Comparison of ENCODE assay signal across 10 mouse cellular contexts in genomic region chr10:96188168-96188567, GRCm38 (mm10). TPM values are rescaled to one million over a fixed set of nuclear protein-coding genes. Genes with fewer than 3 reads are reported as not detected.
A peak's percentile ranks its signal among the peaks of the same experiment; 100 is the strongest.
DNase-seq lines count a peak whose midpoint lies in the region; ATAC-seq and TF ChIP-seq lines count a peak whose summit lies in the region.
"Had no signal": no experiment of that assay in that cellular context is flagged by ENCODE, and none has a peak within 500 bp of the region (broad histone marks: within the 10 kb centered on the region; RNA-seq: fewer than 3 reads in every experiment).

No protein-coding gene starts in this region.

- H3K9me3 ChIP-seq in hindbrain, embryonic 16.5 days (ENCODE audit: control insufficient read depth, low read length): 0 out of 2 replicates have a peak, but pooled peaks cover 2% of the 10 kb centered on the region
- H3K9me3 ChIP-seq in hindbrain, embryonic 13.5 days: no peaks in the 10 kb centered on the region
- no peaks in the 10 kb centered on the region for H3K9me3 ChIP-seq in heart, embryonic 11.5 days (replicated peaks; ENCODE audit: control insufficient read depth, low read length)

- H3K36me3 ChIP-seq in hindbrain, embryonic 16.5 days (ENCODE audit: control insufficient read depth, insufficient read depth, low read length): no peaks in the 10 kb centered on the region
- no peaks in the 10 kb centered on the region for H3K36me3 ChIP-seq in hindbrain, embryonic 13.5 days
- H3K36me3 ChIP-seq in heart, embryonic 11.5 days (ENCODE audit: control insufficient read depth, insufficient read depth, low read length): no peaks in the 10 kb centered on the region
- H3K36me3 ChIP-seq in myocyte (ENCODE audit: control insufficient read depth, insufficient read depth): no peaks in the 10 kb centered on the region

- H3K9ac ChIP-seq in hindbrain, embryonic 16.5 days (ENCODE audit: low read depth, low read length): no peak overlapping the region
- no peak overlapping the region for H3K9ac ChIP-seq in hindbrain, embryonic 13.5 days
- no peak overlapping the region for H3K9ac ChIP-seq in heart, embryonic 11.5 days (ENCODE audit: low read depth, low read length)

- H3K27me3 ChIP-seq in hindbrain, embryonic 16.5 days (replicated peaks; ENCODE audit: control insufficient read depth, insufficient read depth, low read length): no peaks in the 10 kb centered on the region
- no peaks in the 10 kb centered on the region for H3K27me3 ChIP-seq in hindbrain, embryonic 13.5 days
- H3K27me3 ChIP-seq in heart, embryonic 11.5 days (ENCODE audit: control insufficient read depth, insufficient read depth, low read length): no peaks in the 10 kb centered on the region
- H3K27me3 ChIP-seq in myocyte (ENCODE audit: control insufficient read depth, insufficient read depth, insufficient read length): no peaks in the 10 kb centered on the region

- peak overlapping the region; percentile 12; the same call in 1 of the 2 replicates for H3K27ac ChIP-seq in hindbrain, embryonic 16.5 days (ENCODE audit: low read depth, low read length)
- no peak overlapping the region for H3K27ac ChIP-seq in hindbrain, embryonic 13.5 days
- peak overlapping the region; percentile 60 for H3K27ac ChIP-seq in heart, embryonic 11.5 days (ENCODE audit: low read depth, low read length)

- no peak overlapping the region for H3ac ChIP-seq in myocyte (ENCODE audit: control insufficient read depth, insufficient read length)

- no peaks in the 10 kb centered on the region; the same call in 1 of the 2 replicates for H3K4me1 ChIP-seq in hindbrain, embryonic 16.5 days (ENCODE audit: control insufficient read depth, insufficient read depth, low read depth, low read length)
- H3K4me1 ChIP-seq in hindbrain, embryonic 13.5 days (replicated peaks): peaks cover 8% of the 10 kb centered on the region
- H3K4me1 ChIP-seq in heart, embryonic 11.5 days (ENCODE audit: control insufficient read depth, insufficient read depth, low read length): no peaks in the 10 kb centered on the region

- H3K4me2 ChIP-seq in hindbrain, embryonic 16.5 days (ENCODE audit: low read length): no peak overlapping the region
- no peak overlapping the region for H3K4me2 ChIP-seq in hindbrain, embryonic 13.5 days
- no peak overlapping the region for H3K4me2 ChIP-seq in heart, embryonic 11.5 days
- peak overlapping the region; percentile 59 for H3K4me2 ChIP-seq in myocyte (ENCODE audit: low read depth)

- DNase-seq in kidney, postnatal 10 days: peak; percentile 54
- no peak for DNase-seq in spleen, adult 18-20 months
- DNase-seq in thymus, adult 18-20 months: no peak

- no peak for TF ChIP-seq POLR2A in myocyte (IDR thresholded peaks at IDR 0.05; ENCODE audit: insufficient read length, low read depth)

- no peak overlapping the region for H3K4me3 ChIP-seq in hindbrain, embryonic 16.5 days (ENCODE audit: low read length)
- H3K4me3 ChIP-seq in hindbrain, embryonic 13.5 days: no peak overlapping the region
- H3K4me3 ChIP-seq in heart, embryonic 11.5 days (ENCODE audit: low read depth, low read length): no peak overlapping the region
- no peak overlapping the region for H3K4me3 ChIP-seq in myocyte

- no peaks in the 10 kb centered on the region for H3K79me2 ChIP-seq in myocyte (ENCODE audit: control insufficient read depth, insufficient read depth)

- 50% methylated on average over 7 of the region's 7 CpGs for WGBS in hindbrain, embryonic 16.5 days
- 49% methylated on average over 7 of the region's 7 CpGs for WGBS in hindbrain, embryonic 13.5 days
- WGBS in heart, embryonic 11.5 days (ENCODE audit: insufficient replicate concordance): 56% methylated on average over 7 of the region's 7 CpGs

- no peak for ATAC-seq in hindbrain, embryonic 16.5 days
- no peak for ATAC-seq in hindbrain, embryonic 13.5 days (ENCODE audit: low FRiP score)
- ATAC-seq in heart, embryonic 11.5 days (replicated peaks; ENCODE audit: insufficient number of reproducible peaks, low FRiP score, low TSS enrichment): peak; percentile 59; the same call in 1 of the 2 replicates
- ATAC-seq in activated CD4-positive, CD25-positive, alpha-beta regulatory T cell, adult 4 months: no peak

TF ChIP-seq in myocyte, 11 proteins besides CTCF, POLR2A, EP300 and RAD21:
- no peak for TF ChIP-seq SRF (IDR thresholded peaks at IDR 0.05; ENCODE audit: control insufficient read depth, insufficient read length, low read depth)
- TF ChIP-seq CEBPB (IDR thresholded peaks at IDR 0.05; ENCODE audit: insufficient read depth, poor library complexity, severe bottlenecking): peak; percentile 70

RNA-seq across cellular contexts. Expression of gene Gm5426, which starts 51.8 kb away (rescaled TPM):
- not detected in 2 replicates for polyA plus RNA-seq in hindbrain, embryonic 16.5 days (2015; fragmentation: Nextera tagmentation; extraction: Ambion mirVana)
- polyA plus RNA-seq in hindbrain, embryonic 13.5 days (2015; fragmentation: Nextera tagmentation; extraction: Ambion mirVana): not detected in 2 replicates
- polyA plus RNA-seq in heart, embryonic 11.5 days (2014; fragmentation: Nextera tagmentation; extraction: Ambion mirVana): not detected in 2 replicates
- not detected for polyA plus RNA-seq in myocyte (2012; fragmentation: generic; extraction: Trizol)
- 1 to 10 TPM in 1 of 2 experiments, not detected in 1; 1.5 TPM for polyA plus RNA-seq in activated CD4-positive, CD25-positive, alpha-beta regulatory T cell, adult 4 months (2017; shearing (Covaris generic))
- polyA plus RNA-seq: gonadal fat pad, adult 2 months; neural tube, embryonic 14.5 days had no signal
